Mouse (Mus musculus) E14TG2a.4 (cell line): ENCODE data around the gene Slc22a14.

Source experiments
- CTCF ChIP-seq: conservative IDR thresholded peaks from 2 replicates; pipeline ENCODE4 v1.5.1; 2014; ENCODE audit warnings: low read length
- NANOG ChIP-seq: IDR thresholded peaks from 2 replicates; pipeline ENCODE4 v1.6.1; 2014; ENCODE audit warnings: borderline replicate concordance, low read length, mixed read lengths

GRCm38 (mm10) chr9:119305863-119306262 lies 59.5 kb downstream of the Slc22a14 start:
- TF ChIP-seq CTCF, result no peak
- TF ChIP-seq NANOG, result no peak
